Mouse (Mus musculus): ENCODE data around the gene Slx1b.
"Not testable (repeated sequence)": the region's sequence is repeated elsewhere in the genome, so short reads cannot be mapped to it uniquely, and the experiment has no call there.

Slx1b gene

DNA sequence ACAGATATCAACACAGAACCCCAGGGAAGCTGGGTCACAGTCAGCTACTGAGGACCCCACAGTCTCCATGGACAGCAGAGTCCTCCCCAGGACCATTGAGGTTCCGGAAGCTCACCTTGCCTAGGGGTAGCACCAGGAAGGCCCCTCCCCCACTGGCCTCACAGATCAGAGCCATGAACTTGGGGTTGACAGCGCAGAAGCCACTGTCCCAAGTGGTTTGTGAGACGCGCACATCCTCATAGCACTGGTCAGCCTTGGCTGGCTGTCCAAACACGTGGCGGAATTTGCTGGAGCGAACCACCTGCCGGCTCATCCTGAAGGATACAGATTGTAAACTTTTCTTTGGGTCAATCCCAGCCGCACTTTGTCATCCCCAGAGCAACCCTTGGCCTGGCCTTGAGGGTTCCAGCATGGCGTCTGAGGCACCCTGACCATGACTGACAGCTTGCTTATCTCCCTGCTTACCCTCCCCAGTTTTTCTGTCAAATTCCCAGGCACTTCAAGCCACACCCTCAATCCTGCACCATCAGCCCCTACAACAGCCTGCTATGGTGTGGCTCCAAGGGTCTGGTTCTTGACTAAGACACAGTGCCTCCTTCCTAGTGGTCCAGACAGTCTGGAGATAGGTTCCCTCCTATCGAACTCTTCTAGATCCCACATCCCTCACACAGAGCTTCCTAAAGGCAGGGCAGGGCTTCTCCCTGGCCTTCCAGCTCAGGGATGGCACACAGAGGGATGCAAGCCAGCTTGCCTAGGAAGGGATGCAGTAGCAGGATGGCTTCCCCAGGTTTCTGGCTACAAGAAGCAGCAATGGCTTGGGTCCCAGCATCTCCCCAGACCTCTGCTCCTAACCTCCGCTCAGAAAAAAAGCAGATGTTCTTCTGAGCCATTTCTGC lies 7.5 kb upstream of the Slx1b start:
- no peak for DNase-seq (ENCODE audit: low read depth, low spot score)

DNA sequence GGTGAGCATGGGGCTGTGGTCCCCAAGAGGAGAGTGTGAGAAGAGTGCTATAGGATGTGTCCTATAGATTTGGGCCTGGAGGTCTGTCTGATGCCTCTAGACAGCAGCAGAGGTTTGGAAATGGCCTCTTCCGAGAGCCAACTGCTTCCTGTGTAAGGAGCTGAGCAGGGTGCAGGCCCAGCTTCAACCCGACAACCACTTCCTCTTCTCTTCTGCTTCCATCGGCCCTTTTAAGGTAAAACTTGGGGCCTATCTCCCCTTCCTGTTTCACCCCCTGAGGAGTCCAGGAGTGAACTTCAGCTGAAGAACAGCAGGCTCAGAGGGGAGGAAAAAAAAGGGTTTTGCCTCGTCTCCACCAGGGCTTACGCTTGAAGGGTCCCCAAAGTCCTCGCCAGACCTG lies 6.8 kb upstream of the Slx1b start:
- no peak for DNase-seq (ENCODE audit: low read depth, low spot score)

DNA sequence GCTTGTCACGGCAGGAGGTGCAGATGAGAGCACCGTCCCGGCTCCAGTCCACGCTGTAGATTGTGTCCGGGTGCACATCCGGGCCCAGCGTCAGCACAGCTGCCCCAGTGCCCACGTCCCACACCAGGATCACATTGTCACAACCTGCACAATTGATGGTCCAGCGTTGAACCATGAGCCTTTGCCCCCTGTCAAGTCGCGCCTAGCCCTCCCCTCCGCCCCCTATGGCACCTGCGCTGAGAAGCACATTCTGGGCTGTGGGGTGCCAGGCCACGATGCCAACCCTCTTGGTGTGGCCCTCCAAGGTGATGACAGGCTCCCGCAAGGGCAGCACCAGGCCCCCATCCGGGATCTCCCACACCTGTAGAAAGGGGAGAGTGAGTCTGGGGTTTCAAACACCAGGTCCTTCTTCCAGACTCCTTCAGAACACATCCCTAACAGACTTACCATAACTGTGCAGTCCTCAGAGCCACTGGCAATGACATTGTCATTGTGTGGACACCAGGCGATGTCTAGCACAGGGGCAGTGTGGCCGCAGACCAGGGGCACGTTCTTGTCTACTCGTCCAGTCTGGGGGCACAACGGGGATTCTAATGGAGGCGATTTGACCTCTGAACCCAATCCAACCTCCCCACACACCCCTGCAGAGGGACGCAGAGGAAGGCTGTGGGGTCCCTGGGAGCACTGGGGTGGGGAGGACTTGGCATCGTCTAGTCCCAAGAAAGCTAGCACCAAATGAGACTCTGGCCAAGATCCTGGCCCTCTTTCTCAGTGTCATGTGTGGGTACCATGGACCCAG lies 6.2 kb upstream of the Slx1b start:
- no peak for DNase-seq (ENCODE audit: low read depth, low spot score)

DNA sequence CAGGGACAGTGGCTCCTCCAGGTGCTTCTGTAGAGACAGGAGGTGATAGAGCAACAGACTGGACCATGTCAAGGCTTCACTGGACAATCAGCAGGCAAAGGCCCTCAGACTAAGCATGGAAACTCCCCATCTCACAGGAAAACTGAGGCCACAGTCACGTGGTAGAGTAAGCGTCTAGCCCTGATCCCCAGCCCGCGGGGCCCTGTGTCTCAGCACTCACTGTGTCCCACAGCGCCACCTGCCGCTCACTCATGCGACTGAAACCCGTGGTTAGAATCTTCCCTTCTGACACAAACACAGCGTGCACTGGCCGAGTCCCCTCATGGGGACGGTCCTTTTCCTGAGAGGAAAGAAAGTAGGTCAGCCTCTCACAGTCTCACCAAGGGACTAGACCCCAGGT lies 5.5 kb upstream of the Slx1b start:
- no peak for DNase-seq (ENCODE audit: low read depth, low spot score)

DNA sequence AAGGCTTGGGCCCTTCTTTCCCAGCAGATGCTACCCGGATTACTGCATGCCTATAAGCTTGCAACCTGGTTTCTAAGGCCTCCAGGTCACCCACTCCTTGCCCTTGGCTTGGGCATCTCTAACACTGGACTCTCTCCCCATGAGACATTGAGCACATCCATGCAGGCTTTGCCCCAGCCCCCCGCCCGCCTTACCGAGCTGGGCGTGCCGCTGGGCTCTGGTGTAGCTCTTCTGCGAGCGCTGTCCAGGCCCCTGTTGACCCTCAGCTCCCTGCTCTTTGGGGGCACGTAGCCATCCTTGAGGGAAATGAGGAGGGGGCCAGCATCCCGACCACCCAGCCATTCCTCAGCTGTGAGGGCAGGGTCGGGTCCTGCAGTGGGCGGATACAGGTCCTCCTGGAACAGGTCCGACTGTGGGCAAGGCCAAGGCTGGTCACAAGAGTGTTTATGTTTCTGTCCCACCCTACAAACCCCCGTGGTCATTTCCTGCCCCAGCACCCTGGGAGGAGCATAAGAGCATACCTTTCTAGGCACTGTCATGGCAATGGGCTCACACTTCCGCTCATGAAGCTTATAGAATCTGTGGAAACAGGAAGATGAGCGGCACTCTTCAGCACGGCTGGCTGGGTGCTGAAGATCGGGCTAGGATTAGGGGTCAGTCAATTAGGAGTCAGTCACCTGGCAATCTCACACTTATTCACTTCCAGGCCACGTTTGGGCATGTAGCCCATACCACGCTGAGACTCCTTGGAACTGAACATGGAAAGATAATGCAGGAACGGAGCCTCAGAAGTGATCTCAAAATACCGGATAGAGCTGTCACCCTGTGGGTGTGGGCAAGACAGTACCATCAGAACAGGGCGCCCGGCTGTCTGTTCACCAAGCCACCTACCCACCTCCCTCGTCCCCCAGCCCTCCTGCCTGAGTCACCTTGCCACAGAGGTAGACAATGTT lies 4.8 kb upstream of the Slx1b start:
- no peak for DNase-seq (ENCODE audit: low read depth, low spot score)

DNA sequence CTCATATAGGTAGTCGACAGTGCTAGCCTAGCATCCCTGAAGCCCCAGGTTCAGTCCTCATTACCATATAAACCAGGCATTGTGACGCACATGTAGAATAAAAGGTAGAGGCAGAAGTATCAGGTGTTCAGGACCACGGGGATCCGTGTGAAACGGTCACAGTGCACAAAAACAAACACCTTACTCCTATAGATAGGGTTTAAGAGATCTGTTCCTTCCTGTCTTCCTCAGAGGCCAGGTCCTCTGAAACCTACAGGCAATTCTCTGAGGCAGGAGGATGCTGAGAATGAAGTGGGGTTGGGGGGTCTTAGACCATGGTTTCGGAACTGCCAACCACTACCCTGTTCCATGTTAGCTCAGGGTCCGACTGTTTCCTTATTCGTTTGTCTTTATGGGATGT lies 2.3 kb upstream of the Slx1b start:
- DNase-seq (ENCODE audit: low read depth, low spot score), result no peak

DNA sequence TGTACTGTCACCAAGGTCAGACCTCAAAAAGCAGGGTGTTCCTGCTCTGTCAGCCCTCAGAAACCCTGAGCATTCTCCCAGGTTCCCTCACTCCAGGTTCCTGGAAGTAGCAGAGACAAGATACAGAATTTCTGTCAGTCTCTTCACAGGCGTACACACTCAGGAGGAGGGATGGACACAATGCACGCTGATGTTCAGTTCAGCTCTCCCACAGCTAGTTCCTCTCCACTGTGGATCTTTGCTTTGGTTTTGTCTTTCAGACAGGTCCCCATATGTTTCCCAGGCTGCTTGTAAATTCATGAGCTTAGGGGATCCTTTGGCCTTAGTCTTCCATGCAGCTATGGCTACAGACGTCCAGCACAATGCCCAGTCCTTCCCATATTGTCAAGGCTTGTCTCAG lies 1.3 kb upstream of the Slx1b start:
- no peak for DNase-seq (ENCODE audit: low read depth, low spot score)

DNA sequence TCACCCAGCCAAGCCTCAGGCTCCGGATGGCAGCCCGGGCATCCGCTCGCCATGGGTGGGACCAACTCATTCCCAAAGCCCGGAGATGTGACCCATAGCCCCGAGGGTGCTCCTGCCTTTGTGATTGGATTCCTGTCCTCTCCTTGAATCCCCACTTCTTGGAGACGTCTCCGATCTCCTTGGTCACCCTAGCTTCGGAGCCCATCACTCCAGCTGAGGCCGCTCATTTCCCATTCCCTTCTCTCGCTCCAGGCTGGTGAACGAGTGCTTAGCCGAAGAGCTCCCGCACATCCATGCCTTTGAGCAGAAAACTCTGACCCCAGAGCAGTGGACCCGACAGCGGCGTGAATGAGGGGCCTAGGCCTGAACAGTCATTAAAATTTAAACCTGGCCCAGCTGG lies 719 bp upstream of the Slx1b start:
- DNase-seq (ENCODE audit: low read depth, low spot score), result no peak

DNA sequence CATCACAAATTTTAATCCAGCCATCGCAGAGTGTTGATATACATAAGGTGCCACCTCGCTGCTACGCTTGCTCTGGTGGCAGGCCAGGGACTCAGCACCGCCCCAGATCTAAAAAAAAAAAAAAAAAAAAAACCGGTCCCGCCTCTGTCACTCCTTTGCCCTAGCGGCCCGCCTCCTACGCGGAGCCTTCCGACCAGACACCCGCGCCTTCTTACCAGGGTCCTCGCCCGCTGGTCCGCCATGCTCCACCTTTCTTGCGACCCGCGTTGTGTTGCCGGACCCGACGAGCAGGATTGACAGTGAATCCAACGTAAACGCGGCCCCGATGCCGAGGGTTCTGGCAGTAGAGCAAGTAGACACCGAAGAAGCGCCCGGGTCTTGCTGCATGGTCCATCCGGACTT lies 373 bp downstream of the Slx1b start, which contains the start of gene Bola2:
Gene Bola2, plus strand, starts transcription at position 192 of the 402 bp plus-strand sequence.
- no peak for DNase-seq (ENCODE audit: low read depth, low spot score)

DNA sequence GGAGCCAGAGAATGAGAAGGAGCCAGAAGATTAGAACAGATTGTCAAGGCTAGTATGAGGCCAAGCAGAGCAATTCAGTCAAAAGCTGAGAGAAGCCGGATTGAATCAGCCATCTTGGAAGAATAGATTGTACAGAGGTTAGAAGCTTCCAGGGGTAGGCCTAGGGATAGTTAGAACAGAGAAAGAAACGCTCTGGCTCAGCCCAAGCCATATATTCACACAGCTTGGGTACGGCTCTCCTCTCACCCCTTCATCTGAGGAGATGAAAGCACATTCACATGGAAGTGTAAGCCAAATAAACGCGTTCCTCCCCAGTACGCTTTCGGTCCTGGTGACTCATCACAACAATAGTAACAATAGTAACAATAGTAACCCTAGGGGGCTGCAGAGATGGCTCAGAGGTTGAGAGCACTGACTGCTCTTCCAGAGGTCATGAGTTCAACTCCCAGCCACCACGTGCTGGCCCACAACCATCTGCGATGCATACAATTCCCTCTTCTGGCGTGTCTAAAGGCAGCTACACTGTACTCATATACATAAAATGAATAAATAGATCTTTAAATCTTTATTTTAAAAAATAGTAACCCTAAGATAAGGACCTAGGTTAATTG lies 1.0 kb downstream of the Slx1b start:
- DNase-seq (ENCODE audit: low read depth, low spot score), result no peak

DNA sequence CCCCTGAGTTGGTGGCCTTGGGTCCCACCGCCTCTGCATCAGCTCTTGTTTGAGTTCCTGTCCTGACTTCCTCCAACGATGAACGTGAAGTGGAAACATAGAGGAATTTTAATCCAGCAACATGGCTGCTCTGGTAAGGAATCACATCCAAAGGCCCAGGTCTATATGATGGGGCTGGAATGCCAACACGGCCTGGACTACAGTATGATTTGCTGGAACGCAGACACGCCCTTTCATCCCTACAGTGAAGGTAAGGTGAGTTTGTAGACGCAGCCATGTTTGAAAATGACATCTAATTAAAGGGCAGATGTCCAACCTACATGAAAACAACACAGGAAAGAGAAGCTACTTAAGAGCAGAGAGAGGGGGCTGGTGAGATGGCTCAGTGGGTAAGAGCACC lies 1.8 kb downstream of the Slx1b start:
- DNase-seq (ENCODE audit: low read depth, low spot score), result no peak

DNA sequence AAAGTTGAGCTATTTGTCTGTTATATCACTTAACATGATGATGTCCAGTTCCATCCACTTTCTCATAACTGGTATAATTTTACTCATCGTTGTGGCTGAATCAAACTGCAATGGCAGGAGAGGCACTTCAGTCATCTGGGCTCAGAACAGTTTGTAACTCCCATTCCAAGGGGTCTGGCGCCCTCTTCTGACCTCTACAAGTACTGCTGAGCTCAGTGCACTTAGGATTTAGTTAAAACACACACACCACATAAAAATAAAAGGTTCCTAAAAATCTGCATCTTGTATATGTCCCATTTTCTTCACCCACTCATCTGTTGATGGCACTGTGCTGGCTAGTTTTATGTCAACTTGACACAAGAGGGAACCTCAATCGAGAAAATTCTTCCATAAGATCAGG lies 2.3 kb downstream of the Slx1b start:
- no peak for DNase-seq (ENCODE audit: low read depth, low spot score)

DNA sequence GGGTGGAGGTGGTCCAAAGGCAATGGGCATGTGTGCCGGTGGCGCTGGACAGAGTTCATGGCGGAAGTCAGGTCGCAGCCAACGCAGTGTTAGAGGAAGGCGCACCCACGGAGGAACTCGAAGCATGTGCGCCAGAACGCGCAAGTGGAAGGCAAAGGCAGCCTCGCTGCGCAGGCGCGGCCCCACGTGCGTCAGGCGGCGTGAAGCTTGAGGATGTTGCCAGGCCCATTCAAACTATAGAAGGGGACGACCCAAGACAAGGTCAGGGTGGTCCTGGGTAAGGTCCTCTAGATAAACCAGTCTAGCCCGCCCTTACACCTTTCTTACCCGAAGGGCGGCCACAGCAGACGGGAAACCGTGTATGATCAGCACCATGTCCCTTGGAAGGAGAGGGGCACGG lies 3.2 kb downstream of the Slx1b start:
- no peak for DNase-seq (ENCODE audit: low read depth, low spot score)

DNA sequence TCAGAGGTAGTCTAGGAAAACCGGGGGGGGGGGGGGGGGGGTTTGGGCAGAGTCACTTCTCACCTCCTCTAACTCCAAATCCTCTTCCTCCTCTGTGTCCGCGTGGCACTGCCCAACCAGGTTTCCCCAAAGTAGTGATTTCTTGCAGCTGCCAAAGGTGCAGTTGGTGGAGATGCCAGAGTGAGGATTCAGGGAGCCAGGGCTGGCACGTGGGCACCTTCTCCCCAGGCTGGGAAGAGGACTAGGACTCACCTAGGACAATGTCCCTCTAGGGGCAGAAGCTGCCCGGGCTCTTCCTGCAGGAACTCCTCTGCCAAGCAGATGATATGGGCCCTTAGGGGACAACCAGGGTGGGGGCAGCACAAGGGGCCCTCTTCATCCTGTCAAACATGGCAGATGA lies 3.9 kb downstream of the Slx1b start:
- DNase-seq (ENCODE audit: low read depth, low spot score), result no peak

DNA sequence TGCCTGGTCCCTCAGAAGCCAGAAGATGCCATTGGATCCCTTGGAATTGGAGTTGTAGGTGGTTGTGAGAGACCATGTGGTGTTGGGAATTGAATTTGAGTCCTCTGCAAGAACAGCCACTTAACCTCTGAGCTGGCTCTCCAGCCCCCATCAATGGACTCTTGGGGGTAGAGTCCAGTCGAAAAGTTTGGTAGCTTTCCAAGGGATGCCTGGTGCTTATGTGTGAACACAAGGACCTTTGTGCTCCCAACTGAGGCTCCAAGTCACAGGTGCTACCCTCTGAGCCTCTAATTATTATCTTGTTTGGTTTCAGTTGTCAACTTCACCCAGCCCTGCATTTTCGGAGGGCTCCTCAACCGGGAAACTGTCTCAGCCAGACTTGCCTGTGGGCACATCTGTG lies 4.8 kb downstream of the Slx1b start:
- DNase-seq (ENCODE audit: low read depth, low spot score), result no peak

DNA sequence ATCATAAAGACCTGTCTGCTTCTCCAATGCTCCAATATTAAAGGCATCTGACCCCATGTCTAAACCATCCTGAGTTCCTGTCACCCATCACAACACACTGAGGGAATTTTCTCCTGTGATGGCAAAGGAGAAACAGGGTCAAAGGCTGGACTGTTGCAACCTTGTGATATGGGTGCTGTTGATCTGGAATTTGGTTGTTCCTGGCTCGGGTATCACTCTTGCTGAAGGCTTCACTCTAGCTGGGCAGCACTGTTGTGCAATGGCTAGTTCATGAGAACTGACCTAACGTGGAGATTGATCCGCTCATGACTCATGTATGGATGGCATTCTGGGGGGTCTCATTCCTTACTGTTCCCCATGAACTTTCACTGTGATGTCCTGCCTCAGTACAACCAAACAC lies 6.6 kb downstream of the Slx1b start:
- DNase-seq (ENCODE audit: low read depth, low spot score), result no peak

DNA sequence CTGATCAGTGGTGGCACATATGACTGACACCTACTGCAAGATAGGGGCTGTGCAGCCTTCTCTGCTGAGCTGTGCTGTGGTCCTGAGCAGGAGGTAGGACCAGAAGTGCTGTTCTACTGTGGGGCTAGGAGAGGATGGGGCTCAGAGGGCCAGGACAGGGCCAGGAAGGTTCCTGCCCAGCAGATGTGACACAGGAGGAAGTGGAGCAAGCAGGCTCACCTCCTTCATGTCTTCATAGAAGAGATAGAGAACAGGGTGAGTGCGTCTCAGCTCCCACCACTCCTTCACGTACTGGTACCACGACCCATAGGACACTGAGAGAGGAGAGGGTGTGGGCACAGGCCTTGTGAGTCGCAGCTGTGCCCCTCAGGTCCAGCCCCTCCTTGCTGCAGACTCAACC lies 7.4 kb downstream of the Slx1b start:
- DNase-seq (ENCODE audit: low read depth, low spot score), result not testable (repeated sequence)

DNA sequence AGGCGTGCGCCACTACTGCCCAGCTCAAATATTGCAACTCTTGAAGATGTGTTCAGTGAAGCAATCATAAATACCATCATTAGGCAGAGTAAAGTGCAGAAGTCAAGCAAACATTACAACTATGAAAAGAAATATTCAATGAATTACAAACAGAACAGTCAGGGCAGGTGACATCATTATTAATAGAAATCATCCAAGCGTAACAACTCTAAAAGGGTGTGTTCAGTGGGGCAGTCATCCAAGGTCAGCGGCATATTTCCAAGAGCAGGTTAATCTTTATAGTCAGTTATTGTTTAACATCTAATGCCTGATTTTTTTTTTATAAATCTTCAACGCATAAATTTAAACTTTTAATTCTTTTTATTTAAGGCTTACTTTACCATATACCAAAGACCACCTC lies 14.4 kb downstream of the Slx1b start:
- DNase-seq (ENCODE audit: low read depth, low spot score), result no peak

DNA sequence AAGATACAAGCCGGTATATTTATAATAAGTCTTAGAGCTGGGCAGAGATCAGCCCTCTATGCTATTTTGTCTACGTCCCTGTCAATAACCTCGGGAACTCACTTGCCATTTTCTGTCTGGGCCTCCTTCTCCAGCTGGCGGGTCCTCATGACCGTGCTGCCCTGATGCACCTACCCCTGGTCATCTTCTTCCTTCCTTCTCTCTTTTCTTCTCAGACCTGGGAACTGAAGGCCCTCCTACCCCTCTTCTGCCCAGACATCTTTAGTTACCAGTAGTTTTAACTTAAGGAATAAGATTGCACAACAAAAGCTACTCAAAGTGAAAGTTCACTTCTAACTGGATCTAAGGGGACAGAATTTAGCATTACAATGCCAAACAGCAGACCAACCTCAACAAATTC lies 15.9 kb downstream of the Slx1b start:
- no peak for DNase-seq (ENCODE audit: low read depth, low spot score)

DNA sequence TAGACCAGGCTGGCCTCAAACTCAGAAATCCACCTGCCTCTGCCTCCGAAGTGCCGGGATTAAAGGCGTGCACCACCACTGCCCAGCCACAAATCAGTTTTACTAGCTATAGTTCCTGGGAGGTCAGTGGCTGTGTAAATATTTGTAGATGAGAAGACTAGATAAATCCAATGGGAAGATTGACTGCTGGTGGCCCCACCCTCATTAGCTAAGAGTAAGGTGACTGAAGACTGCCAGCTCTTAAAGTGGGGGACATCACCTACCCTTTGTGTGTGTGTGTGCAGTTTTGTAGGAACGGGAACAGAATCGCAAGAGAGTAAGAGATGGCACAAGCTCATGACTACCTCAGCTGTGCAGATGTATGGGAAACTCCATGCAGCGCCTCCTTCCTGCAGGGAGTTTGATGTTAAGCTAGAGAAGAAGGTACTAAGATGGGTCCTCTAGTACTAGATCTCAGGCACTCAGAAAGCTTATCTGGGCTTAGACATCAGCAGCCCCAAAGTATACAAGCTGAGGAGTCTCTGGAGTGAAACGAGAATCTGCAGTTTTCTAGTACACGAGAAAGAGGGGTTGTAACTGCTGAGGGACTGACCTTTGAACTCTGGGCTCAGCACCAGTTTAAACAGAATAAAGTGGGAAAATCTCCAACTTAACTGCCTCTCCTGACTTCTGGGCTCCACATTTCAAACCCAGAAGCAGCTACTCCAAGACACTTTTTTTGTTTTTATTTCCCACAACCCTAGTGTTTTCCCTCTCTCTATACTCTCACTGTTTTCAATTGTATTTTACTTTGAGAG lies 16.8 kb downstream of the Slx1b start:
- DNase-seq (ENCODE audit: low read depth, low spot score), result no peak
